Mouse (Mus musculus): Measurements from ENCODE around the gene Cdc14b.
"Not testable (repeated sequence)": the region's sequence is repeated elsewhere in the genome, so short reads cannot be mapped to it uniquely, and the experiment has no call there.

Cdc14b gene

GRCm38 (mm10) chr13:64273891-64274844 lies 922 bp downstream of the Cdc14b start:
- peak in 1 of 2 experiments; percentile 21 for DNase-seq (ENCODE audit: low spot score in 2 of 2)

GRCm38 (mm10) chr13:64273352-64273751 lies 1.7 kb downstream of the Cdc14b start:
- no peak for DNase-seq (ENCODE audit: low spot score in 2 of 2)

GRCm38 (mm10) chr13:64268384-64268783 lies 6.7 kb downstream of the Cdc14b start:
- DNase-seq (ENCODE audit: low spot score in 2 of 2): no peak

- no peak for DNase-seq (ENCODE audit: low spot score in 2 of 2)
Measured at GRCm38 (mm10) chr13:64267151-64267550, 7.9 kb downstream of the Cdc14b start.

- DNase-seq (ENCODE audit: low spot score in 2 of 2): no peak
Measured at GRCm38 (mm10) chr13:64264586-64264985, 10.5 kb downstream of the Cdc14b start.

- DNase-seq (ENCODE audit: low spot score in 2 of 2): no peak
Measured at GRCm38 (mm10) chr13:64259903-64260302, 15.2 kb downstream of the Cdc14b start.

GRCm38 (mm10) chr13:64258516-64258821 lies 16.6 kb downstream of the Cdc14b start:
- no peak for DNase-seq (ENCODE audit: low spot score in 2 of 2)

- no peak for DNase-seq (ENCODE audit: low spot score in 2 of 2)
Measured at GRCm38 (mm10) chr13:64257814-64258515, 17.1 kb downstream of the Cdc14b start.

GRCm38 (mm10) chr13:64257010-64257813 lies 17.9 kb downstream of the Cdc14b start:
- no peak for DNase-seq (ENCODE audit: low spot score in 2 of 2)

- DNase-seq (ENCODE audit: low spot score in 2 of 2): not testable (repeated sequence)
Measured at GRCm38 (mm10) chr13:64254185-64254584, 20.9 kb downstream of the Cdc14b start.

- no peak for DNase-seq (ENCODE audit: low spot score in 2 of 2)
Measured at GRCm38 (mm10) chr13:64253697-64254096, 21.4 kb downstream of the Cdc14b start.

GRCm38 (mm10) chr13:64252147-64252546 lies 22.9 kb downstream of the Cdc14b start:
- no peak for DNase-seq (ENCODE audit: low spot score in 2 of 2)

- DNase-seq (ENCODE audit: low spot score in 2 of 2): no peak
Measured at GRCm38 (mm10) chr13:64250363-64250762, 24.7 kb downstream of the Cdc14b start.

- DNase-seq (ENCODE audit: low spot score in 2 of 2): peak; percentile 36 to 74
Measured at GRCm38 (mm10) chr13:64248775-64249524, 26.1 kb downstream of the Cdc14b start.

- DNase-seq (ENCODE audit: low spot score in 2 of 2): no peak
Measured at GRCm38 (mm10) chr13:64248161-64248774, 26.8 kb downstream of the Cdc14b start.

GRCm38 (mm10) chr13:64246106-64246505 lies 29.0 kb downstream of the Cdc14b start:
- DNase-seq (ENCODE audit: low spot score in 2 of 2): no peak

GRCm38 (mm10) chr13:64244685-64245261 lies 30.3 kb downstream of the Cdc14b start:
- no peak for DNase-seq (ENCODE audit: low spot score in 2 of 2)

GRCm38 (mm10) chr13:64242721-64243120 lies 32.4 kb downstream of the Cdc14b start:
- DNase-seq (ENCODE audit: low spot score in 2 of 2): no peak

- DNase-seq (ENCODE audit: low spot score in 2 of 2): no peak
Measured at GRCm38 (mm10) chr13:64240626-64241025, 34.5 kb downstream of the Cdc14b start.

GRCm38 (mm10) chr13:64237681-64238157 lies 37.4 kb downstream of the Cdc14b start:
- no peak for DNase-seq (ENCODE audit: low spot score in 2 of 2)
